Mouse (Mus musculus) thymus, adult 2 months (tissue): ENCODE data around the gene Pld5.

Source experiments
- CTCF ChIP-seq: fragments of 200-500 bp; IDR thresholded peaks from 2 replicates; pipeline ENCODE4 v1.5.1; 2012; ENCODE audit warnings: mild to moderate bottlenecking, control low read depth, low read length, moderate library complexity, borderline replicate concordance; ENCODE audit not compliant: control insufficient read depth, poor library complexity, insufficient read depth; ENCODE audit errors: extremely low read depth
- POLR2A ChIP-seq: fragments of 200-500 bp; IDR thresholded peaks from 2 replicates; pipeline ENCODE4 v1.6.1; 2012; ENCODE audit warnings: mild to moderate bottlenecking, low read length, control low read depth, moderate library complexity; ENCODE audit not compliant: control insufficient read depth, poor library complexity, insufficient read depth; ENCODE audit errors: extremely low read depth

DNA sequence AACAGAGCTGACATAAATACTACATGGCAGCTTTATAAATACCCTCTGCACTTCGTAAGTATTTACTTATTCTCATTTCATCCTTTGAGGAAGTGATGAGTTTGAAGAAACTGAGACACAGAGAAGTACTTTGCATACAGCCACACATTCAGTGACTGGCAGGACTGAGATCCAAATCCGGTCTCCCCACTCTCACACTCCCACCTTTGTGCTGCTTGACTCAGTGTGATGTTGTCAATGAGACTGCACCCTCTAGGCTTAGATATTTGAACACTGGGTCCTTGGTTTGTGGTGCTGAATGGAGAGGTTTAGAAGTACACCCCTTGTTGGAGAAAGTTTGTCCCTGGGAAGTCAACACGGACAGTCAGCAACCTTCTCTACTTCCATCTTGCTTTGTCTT is 72.8 kb downstream of the Pld5 start:
- TF ChIP-seq CTCF, result no peak
- TF ChIP-seq POLR2A, result no peak
